Mouse (Mus musculus) thymus, adult 2 months (tissue): ENCODE results near the gene Tnip3.

Experiments
- CTCF ChIP-seq: fragments of 200-500 bp; IDR thresholded peaks from 2 replicates; pipeline ENCODE4 v1.5.1; 2012; ENCODE audit warnings: mild to moderate bottlenecking, control low read depth, low read length, moderate library complexity, borderline replicate concordance; ENCODE audit not compliant: control insufficient read depth, poor library complexity, insufficient read depth; ENCODE audit errors: extremely low read depth
- POLR2A ChIP-seq: fragments of 200-500 bp; IDR thresholded peaks from 2 replicates; pipeline ENCODE4 v1.6.1; 2012; ENCODE audit warnings: mild to moderate bottlenecking, low read length, control low read depth, moderate library complexity; ENCODE audit not compliant: control insufficient read depth, poor library complexity, insufficient read depth; ENCODE audit errors: extremely low read depth

DNA sequence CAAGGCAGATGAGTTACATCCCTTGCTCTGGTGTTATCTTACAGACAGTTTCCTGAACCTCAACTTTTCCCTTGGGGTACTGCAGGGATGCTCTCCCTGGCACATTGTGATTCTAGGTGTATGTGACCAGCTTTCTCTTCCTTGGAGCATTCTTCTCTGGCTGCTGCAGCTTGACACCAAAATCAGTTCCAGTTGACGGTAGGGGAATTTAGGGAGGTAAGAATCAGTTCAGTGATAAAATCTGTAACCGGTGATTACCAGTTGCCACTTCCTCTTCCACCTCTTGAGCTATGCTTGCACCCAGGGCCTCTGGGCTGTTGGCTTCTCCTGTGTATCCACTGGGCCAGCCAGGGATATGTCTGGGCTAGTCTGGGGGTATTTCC is 39.5 kb downstream of the Tnip3 start:
- TF ChIP-seq CTCF (no peak), POLR2A (no peak)
